Mouse (Mus musculus): ENCODE results near the gene Slfn5.

- TF ChIP-seq CTCF (IDR thresholded peaks at IDR 0.05; ENCODE audit: control insufficient read depth, insufficient read depth, insufficient read length) (no peak), MYOD1 (IDR thresholded peaks at IDR 0.05; ENCODE audit: control insufficient read depth, insufficient read length, low read depth) (no peak)
Measured at GRCm38 (mm10) chr11:82901606-82902310, 49.4 kb upstream of the Slfn5 start.
